Mouse (Mus musculus) testis, adult 2 months (tissue): ENCODE measurements around the gene 9530068E07Rik. TPM values are rescaled to one million over a fixed set of nuclear protein-coding genes. Genes with fewer than 3 reads are reported as not detected.

Experiments
- H3K27ac ChIP-seq: fragments of 200-500 bp; 2 replicates; pipeline ENCODE4 v1.5.1; 2012; ENCODE audit warnings: low read depth, low read length; ENCODE audit not compliant: control insufficient read depth, insufficient read depth
- H3K27me3 ChIP-seq: fragments of 200-500 bp; 2 replicates; pipeline ENCODE4 v1.6.1; 2012; ENCODE audit warnings: mild to moderate bottlenecking, low read length, moderate library complexity; ENCODE audit not compliant: control insufficient read depth, insufficient read depth
- H3K36me3 ChIP-seq: fragments of 200-500 bp; 2 replicates; pipeline ENCODE4 v1.6.1; 2012; ENCODE audit warnings: mild to moderate bottlenecking, low read length; ENCODE audit not compliant: control insufficient read depth, insufficient read depth
- H3K4me1 ChIP-seq: fragments of 200-500 bp; 2 replicates; pipeline ENCODE4 v1.6.1; 2012; ENCODE audit warnings: low read length; ENCODE audit not compliant: control insufficient read depth, insufficient read depth
- H3K4me3 ChIP-seq: fragments of 200-500 bp; 2 replicates; pipeline ENCODE4 v1.5.1; 2012; ENCODE audit warnings: low read depth, mild to moderate bottlenecking, low read length, moderate library complexity, mixed read lengths; ENCODE audit not compliant: control insufficient read depth
- CTCF ChIP-seq: fragments of 200-500 bp; IDR thresholded peaks from 2 replicates; pipeline ENCODE4 v1.5.1; 2012; ENCODE audit warnings: low read depth, mild to moderate bottlenecking, inconsistent platforms, low read length, moderate library complexity; ENCODE audit not compliant: control insufficient read depth, insufficient read depth, insufficient replicate concordance
- POLR2A ChIP-seq: fragments of 200-500 bp; IDR thresholded peaks from 2 replicates; pipeline ENCODE4 v1.6.1; 2012; ENCODE audit warnings: low read depth, mild to moderate bottlenecking, inconsistent platforms, low read length, moderate library complexity; ENCODE audit not compliant: control insufficient read depth
- polyA plus RNA-seq: library from polyadenylated mRNA; depleted of rRNA; stranded (reverse); fragments of >200 nt; gene quantifications from 2 replicates; pipeline ENCODE4 v1.2.3, GENCODE M21; 2012

9530068E07Rik gene
- polyA plus RNA-seq, 1 experiment: 70.2 TPM

GRCm38 (mm10) chr11:52389933-52390332, 6.3 kb upstream of the 9530068E07Rik start:
- TF ChIP-seq CTCF: no peak
- TF ChIP-seq POLR2A: no peak; the same call in 1 of the 2 replicates
- peaks cover 4% of the 10 kb centered on the region for H3K4me1 ChIP-seq
- H3K27me3 ChIP-seq: no peaks in the 10 kb centered on the region
- H3K36me3 ChIP-seq: no peaks in the 10 kb centered on the region
- no peak overlapping the region for H3K27ac ChIP-seq
- peak overlapping the region; percentile 63 for H3K4me3 ChIP-seq

- Histone ChIP-seq H3K27me3 (no peaks in the 10 kb centered on the region), H3K27ac (no peak overlapping the region), H3K4me1 (peaks cover 8% of the 10 kb centered on the region), H3K4me3 (no peak overlapping the region), H3K36me3 (no peaks in the 10 kb centered on the region)
- TF ChIP-seq CTCF: no peak
- no peak for TF ChIP-seq POLR2A
Observed at GRCm38 (mm10) chr11:52394494-52394893, 1.7 kb upstream of the 9530068E07Rik start.

- Histone ChIP-seq H3K4me1 (peaks cover 5% of the 10 kb centered on the region), H3K36me3 (no peaks in the 10 kb centered on the region), H3K4me3 (no peak overlapping the region), H3K27ac (no peak overlapping the region), H3K27me3 (no peaks in the 10 kb centered on the region)
- TF ChIP-seq POLR2A (no peak), CTCF (no peak)
Observed at GRCm38 (mm10) chr11:52395343-52395742, 885 bp upstream of the 9530068E07Rik start.

- peaks cover 4% of the 10 kb centered on the region; the same call in 1 of the 2 replicates for H3K4me1 ChIP-seq
- H3K36me3 ChIP-seq: no peaks in the 10 kb centered on the region
- H3K27me3 ChIP-seq: no peaks in the 10 kb centered on the region
- peak overlapping the region; percentile 91 for H3K4me3 ChIP-seq
- peak overlapping the region; percentile 91 for H3K27ac ChIP-seq
- TF ChIP-seq CTCF (no peak), POLR2A (no peak)
Observed at GRCm38 (mm10) chr11:52396597-52397188, 465 bp downstream of the 9530068E07Rik start.

GRCm38 (mm10) chr11:52397385-52397987, 1.3 kb downstream of the 9530068E07Rik start:
- Histone ChIP-seq H3K4me3 (peak overlapping the region; percentile 91), H3K4me1 (peaks cover 4% of the 10 kb centered on the region; the same call in 1 of the 2 replicates), H3K36me3 (no peaks in the 10 kb centered on the region), H3K27ac (no peak overlapping the region), H3K27me3 (no peaks in the 10 kb centered on the region)
- TF ChIP-seq CTCF (no peak), POLR2A (no peak)

GRCm38 (mm10) chr11:52401476-52401875, 5.2 kb downstream of the 9530068E07Rik start:
- Histone ChIP-seq H3K27me3 (no peaks in the 10 kb centered on the region), H3K36me3 (peaks cover 4% of the 10 kb centered on the region; the same call in 1 of the 2 replicates), H3K27ac (no peak overlapping the region), H3K4me3 (no peak overlapping the region), H3K4me1 (peaks cover 6% of the 10 kb centered on the region; the same call in 1 of the 2 replicates)
- no peak for TF ChIP-seq CTCF
- TF ChIP-seq POLR2A: no peak

- H3K36me3 ChIP-seq: peaks cover 4% of the 10 kb centered on the region; the same call in 1 of the 2 replicates
Observed at GRCm38 (mm10) chr11:52402566-52402965, 6.3 kb downstream of the 9530068E07Rik start.

More at GRCm38 (mm10) chr11:52402566-52402965, 6.3 kb downstream of the 9530068E07Rik start:
- Histone ChIP-seq H3K4me3 (no peak overlapping the region), H3K4me1 (peaks cover 4% of the 10 kb centered on the region; the same call in 1 of the 2 replicates), H3K27me3 (no peaks in the 10 kb centered on the region), H3K27ac (no peak overlapping the region; the same call in 1 of the 2 replicates)
- TF ChIP-seq CTCF (no peak), POLR2A (no peak)
